Mouse (Mus musculus) mature B cell (primary cell): ENCODE results near the gene Dcaf12l2.

Experiments used
- in situ Hi-C: fragments of 300-500 bp; cut with MboI; formaldehyde crosslinking; loops from 2 replicates; pipeline ENCODE4 v1.14.3; 2019

Gene Dcaf12l2

GRCm38 (mm10) chrX:44367646-44368521 lies at the start of gene Dcaf12l2:
TSS of gene Dcaf12l2 (minus strand) at chrX:44368342.
- in situ Hi-C loops = no loop called here

- in situ Hi-C loops = no loop called here
Measured at GRCm38 (mm10) chrX:44367280-44367645, 879 bp downstream of the Dcaf12l2 start.
